Mouse (Mus musculus) kidney, postnatal 10 days (tissue): ENCODE measurements around the gene Stkld1.
"Not testable (repeated sequence)": the region's sequence is repeated elsewhere in the genome, so short reads cannot be mapped to it uniquely, and the experiment has no call there.

Experiments
- DNase-seq: peaks from one replicate; pipeline ENCODE4 v3.0.0; 2021; ENCODE audit warnings: mixed read lengths

Gene Stkld1

GRCm38 (mm10) chr2:26933304-26934055, at the start of gene Stkld1, which contains the start of gene Surf4:
Gene Stkld1 (plus strand): TSS chr2:26934047.
Gene Surf4 (minus strand): TSS chr2:26933928.
- peak; percentile 98 for DNase-seq

GRCm38 (mm10) chr2:26885541-26885940, 48.3 kb upstream of the Stkld1 start:
- DNase-seq: not testable (repeated sequence)

- not testable (repeated sequence) for DNase-seq
Observed at GRCm38 (mm10) chr2:26886170-26886569, 47.7 kb upstream of the Stkld1 start.

- DNase-seq: no peak
Observed at GRCm38 (mm10) chr2:26895898-26896297, 37.9 kb upstream of the Stkld1 start.

- peak; percentile 0 for DNase-seq
Observed at GRCm38 (mm10) chr2:26900731-26901130, 33.1 kb upstream of the Stkld1 start.

GRCm38 (mm10) chr2:26901834-26902400, 31.9 kb upstream of the Stkld1 start:
- DNase-seq: peak; percentile 6

- peak; percentile 96 for DNase-seq
Observed at GRCm38 (mm10) chr2:26902467-26903220, 31.2 kb upstream of the Stkld1 start, which contains the start of gene Surf6. Gene Surf6 (minus strand): TSS chr2:26902879.

GRCm38 (mm10) chr2:26903311-26903710, 30.5 kb upstream of the Stkld1 start:
- DNase-seq: no peak

- DNase-seq: no peak
Observed at GRCm38 (mm10) chr2:26905936-26906335, 27.9 kb upstream of the Stkld1 start.

GRCm38 (mm10) chr2:26906431-26906830, 27.4 kb upstream of the Stkld1 start:
- DNase-seq: no peak

- peak; percentile 76 for DNase-seq
Observed at GRCm38 (mm10) chr2:26907109-26907508, 26.7 kb upstream of the Stkld1 start.

- no peak for DNase-seq
Observed at GRCm38 (mm10) chr2:26908710-26909386, 25.0 kb upstream of the Stkld1 start.

- no peak for DNase-seq
Observed at GRCm38 (mm10) chr2:26909387-26909784, 24.5 kb upstream of the Stkld1 start.

- DNase-seq: peak; percentile 100
Observed at GRCm38 (mm10) chr2:26910124-26910993, 23.5 kb upstream of the Stkld1 start, which contains the start of the genes Med22 and Rpl7a. Gene Med22 (minus strand): TSS chr2:26910677. Gene Rpl7a (plus strand): TSS chr2:26910764.

- DNase-seq: peak; percentile 77
Observed at GRCm38 (mm10) chr2:26910994-26911765, 22.7 kb upstream of the Stkld1 start.

- no peak for DNase-seq
Observed at GRCm38 (mm10) chr2:26912253-26912770, 21.5 kb upstream of the Stkld1 start.

- no peak for DNase-seq
Observed at GRCm38 (mm10) chr2:26913416-26914147, 20.3 kb upstream of the Stkld1 start.

GRCm38 (mm10) chr2:26914148-26914941, 19.5 kb upstream of the Stkld1 start:
- DNase-seq: no peak
